Mouse (Mus musculus) layer of hippocampus, adult 11-12 months (tissue): Measurements from ENCODE around the gene Scgb2b15.
"Not testable (repeated sequence)": the region's sequence is repeated elsewhere in the genome, so short reads cannot be mapped to it uniquely, and the experiment has no call there.

Experiments
- DNase-seq: peaks from one replicate; pipeline ENCODE4 v3.0.0; 2022; ENCODE audit warnings: low spot score

Gene Scgb2b15

DNA sequence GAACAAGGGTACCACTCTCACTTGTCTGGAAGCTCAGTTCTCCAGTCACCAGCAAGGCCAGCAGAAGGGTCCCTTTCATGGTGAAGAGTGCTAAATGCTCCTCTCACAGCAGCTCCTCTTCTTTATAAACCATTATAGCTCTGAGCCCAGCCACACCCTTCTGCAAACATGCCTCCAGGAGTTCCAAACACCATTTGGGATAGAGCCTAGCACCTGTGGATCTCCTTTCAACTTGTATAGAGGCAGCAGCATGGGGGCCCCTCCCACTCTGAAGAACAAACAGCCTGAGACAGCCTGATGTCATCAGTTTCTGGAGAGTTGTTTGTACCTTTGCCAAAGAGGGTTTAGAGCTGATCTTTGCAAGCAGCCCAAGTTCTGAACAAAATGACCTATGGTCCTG, at the start of gene Scgb2b15:
Scgb2b15 (minus strand) TSS at position 101 of the 400 bp plus-strand sequence.
- not testable (repeated sequence) for DNase-seq

DNA sequence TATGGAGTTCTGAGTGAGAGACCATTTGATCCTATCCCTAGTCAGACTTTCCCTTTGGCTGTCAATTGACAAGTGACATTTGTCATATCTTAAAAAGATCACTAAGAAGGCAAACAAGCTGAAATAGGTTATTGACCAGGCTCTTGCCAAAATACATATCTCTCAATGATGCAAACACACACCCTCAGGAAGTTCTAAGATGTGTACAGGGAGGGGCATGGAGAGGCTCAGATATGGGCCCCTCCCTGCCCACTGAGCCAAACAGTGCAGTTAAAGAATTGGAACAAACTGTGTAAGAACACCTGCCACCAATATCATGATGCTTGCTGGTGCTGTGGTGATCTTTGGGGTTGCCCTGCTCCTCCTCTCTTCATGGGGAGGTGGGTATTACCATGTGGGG, 6.8 kb upstream of the Scgb2b15 start, which contains the start of gene Scgb1b15:
Scgb1b15 (plus strand) TSS at position 301 of the 400 bp plus-strand sequence.
- DNase-seq = not testable (repeated sequence)
